Mouse (Mus musculus) fibroblast of lung, adult 2 months (primary cell): Measurements from ENCODE around the gene Ptpn18.
"Not testable (repeated sequence)": the region's sequence is repeated elsewhere in the genome, so short reads cannot be mapped to it uniquely, and the experiment has no call there.

Experiments
- DNase-seq: peaks from one replicate; pipeline ENCODE4 v3.0.0-alpha.2; 2011; ENCODE audit warnings: low read depth

Gene Ptpn18

GRCm38 (mm10) chr1:34517297-34517696 is 57.7 kb downstream of the Ptpn18 start:
- DNase-seq = not testable (repeated sequence)

GRCm38 (mm10) chr1:34517797-34518196 is 58.2 kb downstream of the Ptpn18 start:
- DNase-seq = not testable (repeated sequence)

- DNase-seq = no peak
Observed at GRCm38 (mm10) chr1:34518259-34518658, 58.7 kb downstream of the Ptpn18 start.

- no peak for DNase-seq
Observed at GRCm38 (mm10) chr1:34522205-34522849, 62.8 kb downstream of the Ptpn18 start.

GRCm38 (mm10) chr1:34522850-34523244 is 63.3 kb downstream of the Ptpn18 start:
- no peak for DNase-seq

- no peak for DNase-seq
Observed at GRCm38 (mm10) chr1:34523647-34524046, 64.1 kb downstream of the Ptpn18 start.
